Mouse (Mus musculus) forebrain, embryonic 15.5 days (tissue): ENCODE measurements around the gene Nfx1. TPM values are rescaled to one million over a fixed set of nuclear protein-coding genes. Genes with fewer than 3 reads are reported as not detected.
"Not testable (repeated sequence)": the region's sequence is repeated elsewhere in the genome, so short reads cannot be mapped to it uniquely, and the experiment has no call there.

ENCODE experiments used
- ATAC-seq: fragments of 200-750 bp; cut with Nextera tagmentation; replicated peaks from 2 replicates; pipeline ENCODE4 v1.8.0; 2017; ENCODE audit warnings: mild to moderate bottlenecking, moderate TSS enrichment, moderate library complexity
- H3K27ac ChIP-seq: fragments of 300-500 bp; sonication (generic); replicated peaks from 2 replicates; pipeline ENCODE4 v1.5.1; 2015; ENCODE audit warnings: mild to moderate bottlenecking, inconsistent platforms
- H3K27me3 ChIP-seq: fragments of 300-500 bp; sonication (generic); 2 replicates; pipeline ENCODE4 v1.6.1; 2015; ENCODE audit warnings: inconsistent platforms
- H3K36me3 ChIP-seq: fragments of 300-500 bp; sonication (generic); 2 replicates; pipeline ENCODE4 v1.6.1; 2015; ENCODE audit warnings: mild to moderate bottlenecking, inconsistent platforms
- H3K4me1 ChIP-seq: fragments of 300-500 bp; sonication (generic); 2 replicates; pipeline ENCODE4 v1.6.1; 2015; ENCODE audit warnings: inconsistent platforms
- H3K4me2 ChIP-seq: fragments of 300-500 bp; sonication (generic); replicated peaks from 2 replicates; pipeline ENCODE4 v1.6.1; 2015; ENCODE audit warnings: mild to moderate bottlenecking, inconsistent platforms
- H3K4me3 ChIP-seq: fragments of 300-500 bp; sonication (generic); 2 replicates; pipeline ENCODE4 v1.5.1; 2015; ENCODE audit warnings: mild to moderate bottlenecking, inconsistent platforms
- H3K9ac ChIP-seq: fragments of 300-500 bp; sonication (generic); replicated peaks from 2 replicates; pipeline ENCODE4 v1.6.1; 2015; ENCODE audit warnings: mild to moderate bottlenecking, inconsistent platforms
- H3K9me3 ChIP-seq: fragments of 300-500 bp; sonication (generic); 2 replicates; pipeline ENCODE4 v1.6.1; 2016; ENCODE audit warnings: inconsistent platforms
- WGBS: fragments of 180-500 bp; shearing (Covaris S2); methylation state at CpG from one replicate; pipeline ENCODE4 v1.1.7; 2015; ENCODE audit warnings: mixed read lengths; 5-methylcytosine and 5-hydroxymethylcytosine counted together
- polyA plus RNA-seq: library from polyadenylated mRNA; unstranded; fragments of >200 nt; fragmentation: Nextera tagmentation; extraction: Ambion mirVana; gene quantifications from 2 replicates; pipeline ENCODE4 v1.2.1, GENCODE M21; 2015

The Nfx1 gene
- polyA plus RNA-seq, result 116 and 119 TPM in 2 replicates

DNA sequence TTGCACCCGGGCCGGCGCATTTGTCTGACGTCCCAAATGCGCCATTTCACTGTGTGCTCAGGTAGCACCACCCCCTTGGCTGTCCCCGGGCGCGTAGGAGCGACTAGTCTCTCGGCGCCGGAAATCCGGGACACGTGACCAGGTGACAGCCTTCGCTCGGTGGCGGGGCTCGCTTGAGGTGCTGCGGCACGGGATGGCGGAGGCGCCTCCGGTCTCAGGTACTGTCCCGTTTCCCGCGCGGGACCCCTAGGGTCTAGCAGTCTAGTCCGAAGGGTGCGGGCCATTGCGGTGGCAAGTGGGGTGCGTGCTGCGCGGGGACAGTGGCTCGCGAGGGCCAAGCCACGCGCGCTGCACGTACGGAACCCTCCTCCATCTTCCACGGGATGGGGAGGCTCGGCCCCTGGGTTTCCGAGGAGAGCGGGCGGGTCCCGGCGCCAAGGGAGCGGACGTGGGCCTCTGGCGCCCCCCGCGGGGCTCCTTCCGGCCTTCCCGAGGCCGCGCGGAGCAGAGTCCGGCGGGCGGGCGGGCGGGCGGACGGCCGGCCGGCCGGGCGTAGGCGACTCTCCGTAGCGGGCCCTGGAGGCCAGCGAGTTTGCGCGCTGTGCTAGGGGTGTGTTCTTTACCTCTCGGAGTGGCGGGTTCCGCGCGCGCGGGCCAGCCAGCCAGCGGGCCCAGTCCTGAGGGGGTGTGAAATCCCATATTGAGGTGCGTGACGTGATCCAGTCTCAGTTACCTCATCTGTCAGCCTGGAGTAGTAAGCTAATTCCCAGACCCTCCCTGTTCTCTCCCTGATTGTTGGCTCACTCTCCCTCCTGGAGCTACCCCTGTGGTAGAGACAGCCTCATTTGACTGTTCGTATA is at the start of gene Nfx1:
Gene Nfx1, plus strand, starts transcription at position 65 of the 860 bp plus-strand sequence.
- Histone ChIP-seq H3K9me3 (no peaks in the 10 kb centered on the region), H3K27ac (peak within 1 kb of the TSS; percentile 91), H3K4me1 (peaks cover 26% of the 10 kb centered on the region), H3K36me3 (peaks cover 18% of the 10 kb centered on the region), H3K4me3 (peak within 1 kb of the TSS; percentile 87), H3K4me2 (peak within 1 kb of the TSS; percentile 88), H3K9ac (peak within 1 kb of the TSS; percentile 87), H3K27me3 (no peaks in the 10 kb centered on the region)
- ATAC-seq, result peak; percentile 98
- WGBS, result 1% methylated on average over 59 of the region's 85 CpGs

GRCm38 (mm10) chr4:40921288-40921687 is 49.4 kb upstream of the Nfx1 start:
- Histone ChIP-seq H3K9ac (no peak overlapping the region), H3K4me2 (no peak overlapping the region), H3K27me3 (no peaks in the 10 kb centered on the region), H3K4me1 (no peaks in the 10 kb centered on the region), H3K36me3 (no peaks in the 10 kb centered on the region), H3K4me3 (no peak overlapping the region), H3K27ac (no peak overlapping the region), H3K9me3 (no peaks in the 10 kb centered on the region)
- ATAC-seq, result no peak
- WGBS, result 83% methylated on average over 3 of the region's 3 CpGs

GRCm38 (mm10) chr4:40923087-40923651 is 47.5 kb upstream of the Nfx1 start:
- WGBS, result 86% methylated on average over 6 of the region's 6 CpGs
- no peak overlapping the region for H3K4me2 ChIP-seq
- ATAC-seq, result no peak
- H3K4me1 ChIP-seq, result no peaks in the 10 kb centered on the region
- H3K36me3 ChIP-seq, result no peaks in the 10 kb centered on the region
- H3K27me3 ChIP-seq, result no peaks in the 10 kb centered on the region
- no peak overlapping the region for H3K4me3 ChIP-seq
- no peak overlapping the region for H3K27ac ChIP-seq
- no peaks in the 10 kb centered on the region for H3K9me3 ChIP-seq
- no peak overlapping the region for H3K9ac ChIP-seq

- Histone ChIP-seq H3K4me2 (no peak overlapping the region), H3K4me3 (no peak overlapping the region), H3K9ac (no peak overlapping the region), H3K36me3 (no peaks in the 10 kb centered on the region), H3K27me3 (no peaks in the 10 kb centered on the region), H3K27ac (no peak overlapping the region), H3K4me1 (no peaks in the 10 kb centered on the region), H3K9me3 (no peaks in the 10 kb centered on the region)
- WGBS, result 58% methylated on average over 3 of the region's 3 CpGs
- ATAC-seq, result no peak
These were observed 45.1 kb upstream of the Nfx1 start for GRCm38 (mm10) chr4:40925568-40925967.

- H3K9ac ChIP-seq, result no peak overlapping the region
- ATAC-seq, result no peak
- 89% methylated on average over 7 of the region's 7 CpGs for WGBS
- H3K36me3 ChIP-seq, result peaks cover 19% of the 10 kb centered on the region; the same call in 1 of the 2 replicates
- no peaks in the 10 kb centered on the region for H3K4me1 ChIP-seq
- no peak overlapping the region for H3K27ac ChIP-seq
- no peak overlapping the region for H3K4me2 ChIP-seq
- H3K4me3 ChIP-seq, result no peak overlapping the region
- no peaks in the 10 kb centered on the region for H3K9me3 ChIP-seq
- H3K27me3 ChIP-seq, result no peaks in the 10 kb centered on the region
These were observed 41.7 kb upstream of the Nfx1 start for GRCm38 (mm10) chr4:40929046-40929445.

GRCm38 (mm10) chr4:40933694-40934093 is 37.0 kb upstream of the Nfx1 start:
- H3K4me2 ChIP-seq, result no peak overlapping the region
- no peaks in the 10 kb centered on the region for H3K4me1 ChIP-seq
- peaks cover 52% of the 10 kb centered on the region for H3K36me3 ChIP-seq
- H3K27me3 ChIP-seq, result no peaks in the 10 kb centered on the region
- H3K9me3 ChIP-seq, result no peaks in the 10 kb centered on the region
- no peak overlapping the region for H3K9ac ChIP-seq
- 95% methylated on average over 5 of the region's 5 CpGs for WGBS
- no peak overlapping the region for H3K27ac ChIP-seq
- no peak for ATAC-seq
- H3K4me3 ChIP-seq, result no peak overlapping the region

GRCm38 (mm10) chr4:40934369-40934768 is 36.3 kb upstream of the Nfx1 start:
- H3K9ac ChIP-seq, H3K4me3 ChIP-seq, H3K27ac ChIP-seq, H3K27me3 ChIP-seq, H3K9me3 ChIP-seq, ATAC-seq, H3K4me2 ChIP-seq, H3K4me1 ChIP-seq: not testable (repeated sequence)
- 92% methylated on average over 3 of the region's 3 CpGs for WGBS
- peaks cover 59% of the 10 kb centered on the region for H3K36me3 ChIP-seq

- no peaks in the 10 kb centered on the region for H3K27me3 ChIP-seq
- H3K36me3 ChIP-seq, result peaks cover 78% of the 10 kb centered on the region
- H3K27ac ChIP-seq, result no peak overlapping the region
- H3K4me1 ChIP-seq, result no peaks in the 10 kb centered on the region
- ATAC-seq, result 0 out of 2 replicates have a peak, but pooled peaks have one; percentile 32
- no peaks in the 10 kb centered on the region for H3K9me3 ChIP-seq
- WGBS, result 79% methylated on average over 9 of the region's 9 CpGs
- no peak overlapping the region for H3K9ac ChIP-seq
- no peak overlapping the region for H3K4me2 ChIP-seq
- no peak overlapping the region for H3K4me3 ChIP-seq
These were observed 34.4 kb upstream of the Nfx1 start for GRCm38 (mm10) chr4:40936175-40936839.

DNA sequence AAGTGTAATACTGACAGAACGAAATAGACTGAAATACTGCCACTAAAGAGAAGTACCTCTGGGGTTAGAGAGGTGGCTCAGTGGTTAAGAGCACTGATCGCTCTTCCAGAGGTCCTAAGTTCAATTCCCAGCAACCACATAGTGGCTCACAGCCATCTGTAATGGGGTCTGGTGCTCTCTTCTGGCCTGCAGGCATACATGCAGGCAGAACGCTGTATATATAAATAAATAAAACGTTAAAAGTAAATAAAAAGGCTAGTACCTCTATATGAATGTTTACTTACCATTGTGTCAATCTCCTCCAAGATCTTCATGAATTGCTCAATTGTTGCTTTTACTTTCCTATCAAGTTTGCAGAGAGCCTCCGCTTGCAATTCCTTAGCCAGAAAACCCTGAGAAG is 31.9 kb upstream of the Nfx1 start:
- ATAC-seq, result no peak
- Histone ChIP-seq H3K9me3 (no peaks in the 10 kb centered on the region), H3K9ac (no peak overlapping the region), H3K4me2 (no peak overlapping the region), H3K4me3 (no peak overlapping the region), H3K4me1 (no peaks in the 10 kb centered on the region), H3K27ac (no peak overlapping the region), H3K36me3 (peaks cover 86% of the 10 kb centered on the region), H3K27me3 (no peaks in the 10 kb centered on the region)
- 97% methylated on average over 5 of the region's 5 CpGs for WGBS

DNA sequence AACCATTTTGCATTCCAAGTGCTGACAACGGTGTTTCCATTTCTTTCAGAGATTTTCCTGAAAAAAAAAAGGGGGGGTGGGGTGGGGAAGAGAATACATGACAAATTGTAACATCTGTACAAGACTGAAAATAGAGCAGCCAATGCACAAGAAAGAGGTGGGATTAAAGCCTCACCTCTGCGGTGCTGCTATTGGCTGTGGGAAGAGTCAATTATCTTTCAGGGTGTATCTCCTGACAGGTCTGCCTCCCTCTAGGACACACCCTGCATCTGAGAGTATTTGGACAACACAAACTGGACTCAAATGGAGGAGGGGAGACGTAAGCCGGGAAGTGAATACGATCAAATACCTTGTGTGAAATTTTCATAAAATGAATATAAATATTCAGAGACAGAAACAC is 27.1 kb upstream of the Nfx1 start:
- Histone ChIP-seq H3K9ac (no peak overlapping the region), H3K4me2 (no peak overlapping the region), H3K9me3 (no peaks in the 10 kb centered on the region), H3K27me3 (no peaks in the 10 kb centered on the region), H3K36me3 (peaks cover 65% of the 10 kb centered on the region), H3K27ac (no peak overlapping the region), H3K4me3 (no peak overlapping the region), H3K4me1 (peaks cover 14% of the 10 kb centered on the region)
- WGBS, result 96% methylated on average over 5 of the region's 5 CpGs
- ATAC-seq, result no peak

GRCm38 (mm10) chr4:40946516-40947121 is 24.1 kb upstream of the Nfx1 start:
- ATAC-seq, result no peak
- Histone ChIP-seq H3K4me1 (peaks cover 28% of the 10 kb centered on the region), H3K9me3 (no peaks in the 10 kb centered on the region), H3K27ac (no peak overlapping the region), H3K36me3 (peaks cover 41% of the 10 kb centered on the region), H3K27me3 (no peaks in the 10 kb centered on the region), H3K4me3 (peak overlapping the region; percentile 87), H3K9ac (peak overlapping the region; percentile 84), H3K4me2 (peak overlapping the region; percentile 80)
- 75% methylated on average over 7 of the region's 7 CpGs for WGBS
